Mouse (Mus musculus) forebrain, postnatal 0 days (tissue): ENCODE measurements around the gene Atxn1. TPM values are rescaled to one million over a fixed set of nuclear protein-coding genes. Genes with fewer than 3 reads are reported as not detected.

Source experiments
- ATAC-seq: fragments of 200-750 bp; cut with Nextera tagmentation; 2 replicates; pipeline ENCODE4 v1.8.0; 2017; ENCODE audit warnings: mild to moderate bottlenecking, moderate library complexity
- DNase-seq: peaks from one replicate; pipeline ENCODE4 v3.0.0-alpha.2; 2015
- H3K27ac ChIP-seq: fragments of 300-500 bp; sonication (generic); 2 replicates; pipeline ENCODE4 v1.5.1; 2014; ENCODE audit warnings: low read depth, mild to moderate bottlenecking, antibody characterized with exemption, low read length, moderate library complexity, mixed read lengths
- H3K27me3 ChIP-seq: fragments of 300-500 bp; sonication (generic); 2 replicates; pipeline ENCODE4 v1.6.1; 2014; ENCODE audit warnings: mild to moderate bottlenecking, low read length, mixed read lengths; ENCODE audit not compliant: insufficient read depth
- H3K36me3 ChIP-seq: fragments of 300-500 bp; sonication (generic); 2 replicates; pipeline ENCODE4 v1.6.1; 2014; ENCODE audit warnings: mild to moderate bottlenecking, moderate library complexity; ENCODE audit not compliant: insufficient read depth
- H3K4me1 ChIP-seq: fragments of 300-500 bp; sonication (generic); 2 replicates; pipeline ENCODE4 v1.6.1; 2014; ENCODE audit warnings: antibody characterized with exemption; ENCODE audit not compliant: insufficient read depth
- H3K4me2 ChIP-seq: fragments of 300-500 bp; sonication (generic); 2 replicates; pipeline ENCODE4 v1.6.1; 2014; ENCODE audit warnings: low read depth, mild to moderate bottlenecking, moderate library complexity
- H3K4me3 ChIP-seq: fragments of 300-500 bp; sonication (generic); 2 replicates; pipeline ENCODE4 v1.5.1; 2014; ENCODE audit warnings: low read depth, low read length, mixed read lengths
- H3K9ac ChIP-seq: fragments of 300-500 bp; sonication (generic); 2 replicates; pipeline ENCODE4 v1.6.1; 2014; ENCODE audit warnings: mild to moderate bottlenecking
- H3K9me3 ChIP-seq: fragments of 300-500 bp; sonication (generic); 2 replicates; pipeline ENCODE4 v1.6.1; 2016; ENCODE audit warnings: low read length
- CTCF ChIP-seq: sonication (generic); IDR thresholded peaks from 2 replicates; pipeline ENCODE4 v1.5.1; 2016; ENCODE audit warnings: antibody characterized with exemption, control low read depth, low read depth
- WGBS: fragments of 180-500 bp; shearing (Covaris S2); extraction: QIAGEN DNeasy Blood & Tissue Kit; methylation state at CpG from one replicate; pipeline ENCODE4 v1.1.7; 2014; 5-methylcytosine and 5-hydroxymethylcytosine counted together
- polyA plus RNA-seq: library from polyadenylated mRNA; unstranded; fragments of >200 nt; fragmentation: Nextera tagmentation; extraction: Ambion mirVana; gene quantifications from 2 replicates; pipeline ENCODE4 v1.2.1, GENCODE M21; 2015
- total RNA-seq: library from RNA; depleted of rRNA; stranded (reverse); fragments of >200 nt; gene quantifications from 2 replicates; pipeline ENCODE4 v1.2.3, GENCODE M21; 2014

Gene Atxn1
- total and polyA plus RNA-seq, 2 experiments from 2014 or later = 13.0 to 32.3 TPM

GRCm38 (mm10) chr13:45721621-45722020, 243.2 kb downstream of the Atxn1 start:
- Histone ChIP-seq H3K9me3 (no peaks in the 10 kb centered on the region), H3K36me3 (no peaks in the 10 kb centered on the region), H3K27ac (0 out of 2 replicates have a peak overlapping the region, but pooled peaks have one; percentile 21), H3K4me1 (peaks cover 13% of the 10 kb centered on the region; the same call in 1 of the 2 replicates), H3K27me3 (no peaks in the 10 kb centered on the region), H3K4me3 (no peak overlapping the region), H3K4me2 (no peak overlapping the region), H3K9ac (no peak overlapping the region)
- DNase-seq (no peak), ATAC-seq (no peak)
- 74% methylated on average over 8 of the region's 8 CpGs for WGBS
- TF ChIP-seq CTCF = no peak

DNA sequence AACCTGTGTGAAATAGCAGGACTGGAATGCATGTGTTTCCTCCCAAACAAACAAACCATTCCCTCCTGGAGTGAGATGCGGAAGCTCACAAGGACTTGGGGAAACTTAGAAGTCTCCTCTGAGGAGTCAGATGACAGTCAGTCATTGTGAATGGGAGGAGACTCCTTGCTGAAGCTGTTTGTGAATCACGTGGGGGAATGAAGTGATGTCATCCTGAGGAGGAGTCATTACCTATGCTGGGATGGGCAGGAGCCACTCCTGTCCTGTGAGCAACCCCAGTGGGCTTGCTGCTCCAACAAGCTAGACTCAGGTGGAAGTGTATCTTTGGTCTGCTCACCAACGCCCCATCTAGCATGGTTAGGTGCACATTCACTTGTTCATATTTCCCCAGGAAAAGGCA, 246.0 kb downstream of the Atxn1 start:
- no peak overlapping the region for H3K27ac ChIP-seq
- no peaks in the 10 kb centered on the region for H3K27me3 ChIP-seq
- no peaks in the 10 kb centered on the region for H3K9me3 ChIP-seq
- 56% methylated on average over 3 of the region's 3 CpGs for WGBS
- TF ChIP-seq CTCF = no peak
- peaks cover 8% of the 10 kb centered on the region; the same call in 1 of the 2 replicates for H3K4me1 ChIP-seq
- no peaks in the 10 kb centered on the region for H3K36me3 ChIP-seq
- no peak overlapping the region for H3K9ac ChIP-seq
- ATAC-seq (no peak), DNase-seq (no peak)
- H3K4me2 ChIP-seq = no peak overlapping the region
- no peak overlapping the region for H3K4me3 ChIP-seq

DNA sequence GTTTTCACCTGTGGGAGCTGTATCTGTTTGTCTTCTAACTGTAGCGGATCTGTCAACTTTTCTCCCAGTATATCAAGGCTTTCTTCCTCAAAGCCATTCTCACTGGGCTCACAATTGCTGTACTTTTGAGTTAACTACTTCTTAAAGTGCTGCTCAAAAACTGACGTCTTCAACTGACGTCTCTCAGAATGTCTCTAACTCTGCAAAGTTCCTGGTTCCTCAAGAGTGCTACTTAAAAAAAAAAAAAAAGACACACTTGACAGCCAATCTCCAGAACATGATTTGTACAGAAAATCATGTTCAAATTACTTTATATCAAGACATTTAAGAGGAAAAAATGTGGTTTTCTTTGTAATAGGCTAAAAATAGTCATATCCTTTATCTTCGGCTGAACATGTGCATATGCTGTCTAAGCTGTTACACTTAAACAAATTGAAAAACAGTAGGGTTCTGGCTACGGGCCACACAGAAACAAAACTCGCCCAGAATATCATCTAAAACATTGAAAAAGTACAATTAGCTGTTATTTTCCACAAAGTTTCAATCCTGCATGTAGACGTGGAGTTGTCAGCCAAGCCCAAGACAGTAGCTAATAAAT, 249.1 kb downstream of the Atxn1 start:
- WGBS = 47% methylated on average over 7 of the region's 7 CpGs
- DNase-seq = peak; percentile 46
- Histone ChIP-seq H3K4me1 (no peaks in the 10 kb centered on the region), H3K36me3 (no peaks in the 10 kb centered on the region), H3K27ac (no peak overlapping the region), H3K9ac (no peak overlapping the region), H3K4me3 (no peak overlapping the region), H3K9me3 (no peaks in the 10 kb centered on the region), H3K4me2 (no peak overlapping the region), H3K27me3 (no peaks in the 10 kb centered on the region)
- no peak for TF ChIP-seq CTCF
- ATAC-seq = peak; percentile 36; the same call in 1 of the 2 replicates

GRCm38 (mm10) chr13:45710041-45710440, 254.8 kb downstream of the Atxn1 start:
- ATAC-seq (no peak), DNase-seq (no peak)
- peak overlapping the region; percentile 88 for H3K27ac ChIP-seq
- no peak overlapping the region for H3K4me3 ChIP-seq
- no peak for TF ChIP-seq CTCF
- no peaks in the 10 kb centered on the region for H3K9me3 ChIP-seq
- 0 out of 2 replicates have a peak, but pooled peaks cover 6% of the 10 kb centered on the region for H3K4me1 ChIP-seq
- 0 out of 2 replicates have a peak overlapping the region, but pooled peaks have one; percentile 31 for H3K4me2 ChIP-seq
- H3K27me3 ChIP-seq = no peaks in the 10 kb centered on the region
- H3K9ac ChIP-seq = no peak overlapping the region
- no peaks in the 10 kb centered on the region for H3K36me3 ChIP-seq
- WGBS = 84% methylated on average over 8 of the region's 8 CpGs

DNA sequence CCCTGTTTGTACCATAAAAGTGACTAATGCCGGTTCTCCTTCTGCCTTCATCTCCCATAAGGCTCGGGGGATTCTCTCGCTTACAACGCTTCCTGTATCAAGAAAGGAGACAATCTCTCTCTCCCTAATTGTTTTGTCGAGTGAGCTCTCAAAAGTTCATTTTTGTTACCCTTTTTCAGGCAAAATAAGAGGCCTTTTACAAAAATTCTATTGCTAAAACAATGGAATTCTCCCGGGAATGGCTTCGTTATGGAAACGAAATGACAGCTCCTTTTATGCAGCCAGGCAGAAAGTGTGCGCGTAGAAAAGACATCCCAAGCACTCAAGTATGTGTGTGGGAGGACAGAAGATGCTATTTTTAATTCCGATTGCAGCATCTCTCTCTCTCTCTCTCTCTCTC, 255.4 kb downstream of the Atxn1 start:
- Histone ChIP-seq H3K4me2 (peak overlapping the region; percentile 31), H3K4me1 (0 out of 2 replicates have a peak, but pooled peaks cover 6% of the 10 kb centered on the region), H3K27ac (peak overlapping the region; percentile 88), H3K4me3 (no peak overlapping the region), H3K9me3 (no peaks in the 10 kb centered on the region), H3K27me3 (no peaks in the 10 kb centered on the region), H3K36me3 (no peaks in the 10 kb centered on the region), H3K9ac (no peak overlapping the region)
- peak; percentile 75 for DNase-seq
- WGBS = 24% methylated on average over 11 of the region's 11 CpGs
- TF ChIP-seq CTCF = no peak
- peak; percentile 91 for ATAC-seq

GRCm38 (mm10) chr13:45701296-45701790, 263.5 kb downstream of the Atxn1 start:
- TF ChIP-seq CTCF = no peak
- Histone ChIP-seq H3K9me3 (no peaks in the 10 kb centered on the region), H3K4me2 (no peak overlapping the region), H3K9ac (no peak overlapping the region), H3K27me3 (no peaks in the 10 kb centered on the region), H3K27ac (no peak overlapping the region), H3K4me1 (no peaks in the 10 kb centered on the region), H3K4me3 (no peak overlapping the region), H3K36me3 (no peaks in the 10 kb centered on the region; the same call in 1 of the 2 replicates)
- ATAC-seq (no peak), DNase-seq (no peak)
- 79% methylated on average over 7 of the region's 7 CpGs for WGBS

- WGBS = 84% methylated on average over 3 of the region's 3 CpGs
- H3K36me3 ChIP-seq = no peaks in the 10 kb centered on the region; the same call in none of the 2 replicates
- ATAC-seq = no peak
Measured at GRCm38 (mm10) chr13:45698982-45699381, 265.8 kb downstream of the Atxn1 start.

More at GRCm38 (mm10) chr13:45698982-45699381, 265.8 kb downstream of the Atxn1 start:
- Histone ChIP-seq H3K4me3 (no peak overlapping the region), H3K27me3 (no peaks in the 10 kb centered on the region), H3K4me2 (no peak overlapping the region), H3K27ac (no peak overlapping the region), H3K9ac (no peak overlapping the region), H3K4me1 (no peaks in the 10 kb centered on the region), H3K9me3 (no peaks in the 10 kb centered on the region)
- TF ChIP-seq CTCF = no peak
- no peak for DNase-seq
